Mouse (Mus musculus) adrenal gland, postnatal 4 days (tissue): ENCODE measurements around the gene Zfp692. TPM values are rescaled to one million over a fixed set of nuclear protein-coding genes. Genes with fewer than 3 reads are reported as not detected.
"Not testable (repeated sequence)": the region's sequence is repeated elsewhere in the genome, so short reads cannot be mapped to it uniquely, and the experiment has no call there.

Experiments used
- DNase-seq, 2 experiments: peaks; one replicate each; pipeline ENCODE4 v3.0.0; 2021 to 2022; ENCODE audit warnings: low spot score in 2 of 2, mixed read lengths in 2 of 2
- long read RNA-seq, 2 experiments: library from polyadenylated mRNA; stranded (forward); transcript quantifications; one replicate each; pipeline ENCODE4 v2.0.0; 2021
- total RNA-seq, 2 experiments: library from RNA; stranded (reverse); gene quantifications; 2 replicates each; pipeline ENCODE4 v1.2.3; 2021

The Zfp692 gene
- total RNA-seq: 10 to 100 TPM; 13.4 to 15.0 TPM
- long read RNA-seq, experiment 1, partial matches to known transcripts: 6 of 20 reads
- long read RNA-seq, experiment 1, other reads (novel, unspliced or antisense): 12 of 20 reads
- long read RNA-seq, experiment 2, partial matches to known transcripts: 13 of 48 reads
- long read RNA-seq, experiment 2, other reads (novel, unspliced or antisense): 34 of 48 reads

- peak; percentile 88 to 90 for DNase-seq
Observed at GRCm38 (mm10) chr11:58306860-58307308, at the start of gene Zfp692. Zfp692 (plus strand) TSS chr11:58307069.

- DNase-seq: no peak
Observed at GRCm38 (mm10) chr11:58257816-58258215, 49.1 kb upstream of the Zfp692 start.

GRCm38 (mm10) chr11:58260156-58260555, 46.7 kb upstream of the Zfp692 start:
- no peak for DNase-seq

GRCm38 (mm10) chr11:58261826-58262225, 45.0 kb upstream of the Zfp692 start:
- no peak for DNase-seq

- DNase-seq: no peak
Observed at GRCm38 (mm10) chr11:58262336-58262735, 44.5 kb upstream of the Zfp692 start.

GRCm38 (mm10) chr11:58263516-58263915, 43.4 kb upstream of the Zfp692 start:
- no peak for DNase-seq

- no peak for DNase-seq
Observed at GRCm38 (mm10) chr11:58264546-58264945, 42.3 kb upstream of the Zfp692 start.

- DNase-seq: no peak
Observed at GRCm38 (mm10) chr11:58268285-58268684, 38.6 kb upstream of the Zfp692 start.

GRCm38 (mm10) chr11:58274572-58274971, 32.3 kb upstream of the Zfp692 start, which contains the start of gene 4930438A08Rik:
4930438A08Rik (plus strand) TSS chr11:58274799.
- no peak for DNase-seq

GRCm38 (mm10) chr11:58275756-58276155, 31.1 kb upstream of the Zfp692 start:
- DNase-seq: no peak

GRCm38 (mm10) chr11:58281970-58282496, 24.8 kb upstream of the Zfp692 start:
- no peak for DNase-seq

- no peak for DNase-seq
Observed at GRCm38 (mm10) chr11:58282518-58282917, 24.4 kb upstream of the Zfp692 start.

GRCm38 (mm10) chr11:58289992-58290682, 16.7 kb upstream of the Zfp692 start:
- DNase-seq: no peak

GRCm38 (mm10) chr11:58290812-58291211, 16.1 kb upstream of the Zfp692 start:
- no peak for DNase-seq

- no peak for DNase-seq
Observed at GRCm38 (mm10) chr11:58292791-58293190, 14.1 kb upstream of the Zfp692 start.

- no peak for DNase-seq
Observed at GRCm38 (mm10) chr11:58297396-58297795, 9.5 kb upstream of the Zfp692 start.

- DNase-seq: peak in 1 of 2 experiments; percentile 54
Observed at GRCm38 (mm10) chr11:58301057-58301456, 5.8 kb upstream of the Zfp692 start.

- DNase-seq: peak; percentile 91 to 95
Observed at GRCm38 (mm10) chr11:58301837-58302754, 4.8 kb upstream of the Zfp692 start.

GRCm38 (mm10) chr11:58302774-58303445, 4.0 kb upstream of the Zfp692 start:
- no peak for DNase-seq

GRCm38 (mm10) chr11:58303594-58303993, 3.3 kb upstream of the Zfp692 start:
- no peak for DNase-seq

- DNase-seq: not testable (repeated sequence)
Observed at GRCm38 (mm10) chr11:58305299-58305698, 1.6 kb upstream of the Zfp692 start.
